Mouse (Mus musculus): ENCODE results near the gene Bmp2k. TPM values are rescaled to one million over a fixed set of nuclear protein-coding genes. Genes with fewer than 3 reads are reported as not detected.
"Not testable (repeated sequence)": the region's sequence is repeated elsewhere in the genome, so short reads cannot be mapped to it uniquely, and the experiment has no call there.

Bmp2k gene
- polyA plus RNA-seq, 1 experiment from 2014 or later: 15.2 TPM

DNA sequence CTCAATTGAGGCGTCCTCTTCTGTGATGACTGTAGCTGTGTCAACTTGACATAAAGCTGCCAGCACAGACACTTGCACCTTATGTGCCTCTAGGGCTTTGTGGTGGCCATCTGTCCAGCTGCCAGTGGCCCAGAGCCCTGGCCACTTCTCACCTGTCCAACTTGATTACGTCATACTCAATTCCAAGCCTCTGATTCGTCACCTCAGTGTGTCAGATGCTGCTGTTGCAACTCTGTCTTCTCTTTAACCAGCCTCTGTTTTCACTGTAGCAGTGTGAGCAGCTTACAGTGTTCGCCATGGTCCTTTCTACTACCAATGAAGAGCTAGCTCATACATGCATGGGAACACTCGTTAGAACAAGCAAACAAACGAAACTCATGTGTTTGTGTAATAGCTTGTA is 28.2 kb downstream of the Bmp2k start:
- Histone ChIP-seq H3K9me3 (ENCODE audit: low read length) (no peaks in the 10 kb centered on the region), H3K4me1 (ENCODE audit: insufficient read depth) (peaks cover 16% of the 10 kb centered on the region)
- 81% methylated on average over 6 of the region's 6 CpGs for WGBS (ENCODE audit: insufficient replicate concordance)

DNA sequence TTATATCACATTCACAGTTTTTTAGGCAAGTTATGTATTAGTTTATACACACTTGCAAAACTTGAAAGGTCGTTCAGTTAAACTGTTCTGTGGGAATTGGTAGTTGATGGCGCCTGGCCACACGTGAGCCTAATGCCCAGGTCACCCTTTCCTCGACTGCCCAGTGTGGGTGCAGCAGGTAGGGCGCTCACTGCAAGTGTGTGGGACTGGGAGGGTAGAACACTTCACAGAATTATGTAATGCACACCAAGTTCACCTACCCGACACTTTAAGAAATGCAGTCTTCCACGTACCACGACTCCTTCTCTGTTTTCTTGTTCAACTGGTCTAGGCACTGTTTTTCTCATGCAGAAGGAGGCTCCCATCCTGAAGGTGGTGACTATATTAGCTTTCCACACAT is 30.5 kb downstream of the Bmp2k start:
- H3K36me3 ChIP-seq (replicated peaks; ENCODE audit: insufficient read depth, low read length): peaks cover 49% of the 10 kb centered on the region
- H3K9me3 ChIP-seq (ENCODE audit: low read length): no peaks in the 10 kb centered on the region
- no peaks in the 10 kb centered on the region for H3K27me3 ChIP-seq (ENCODE audit: insufficient read depth, low read length)
- ATAC-seq: no peak
- H3K4me3 ChIP-seq (ENCODE audit: low read depth, low read length): no peak overlapping the region
- no peak overlapping the region for H3K9ac ChIP-seq (replicated peaks)
- WGBS (ENCODE audit: insufficient replicate concordance): 91% methylated on average over 8 of the region's 8 CpGs
- peaks cover 8% of the 10 kb centered on the region for H3K4me1 ChIP-seq (ENCODE audit: insufficient read depth)
- no peak for DNase-seq
- H3K4me2 ChIP-seq (ENCODE audit: low read depth, low read length): no peak overlapping the region
- no peak overlapping the region for H3K27ac ChIP-seq (ENCODE audit: low read depth)
- TF ChIP-seq EP300 (IDR thresholded peaks at IDR 0.05; ENCODE audit: low read depth) (no peak), CTCF (IDR thresholded peaks at IDR 0.05; ENCODE audit: low read depth) (no peak)

More for the DNA sequence above, 28.2 kb downstream of the Bmp2k start:
- Histone ChIP-seq H3K9ac (replicated peaks) (no peak overlapping the region), H3K4me2 (ENCODE audit: low read depth, low read length) (no peak overlapping the region), H3K27me3 (ENCODE audit: insufficient read depth, low read length) (no peaks in the 10 kb centered on the region), H3K36me3 (replicated peaks; ENCODE audit: insufficient read depth, low read length) (peaks cover 29% of the 10 kb centered on the region), H3K27ac (ENCODE audit: low read depth) (no peak overlapping the region), H3K4me3 (ENCODE audit: low read depth, low read length) (no peak overlapping the region)
- no peak for TF ChIP-seq CTCF (IDR thresholded peaks at IDR 0.05; ENCODE audit: low read depth)
- no peak for TF ChIP-seq EP300 (IDR thresholded peaks at IDR 0.05; ENCODE audit: low read depth)
- ATAC-seq (peak; percentile 65), DNase-seq (no peak)

DNA sequence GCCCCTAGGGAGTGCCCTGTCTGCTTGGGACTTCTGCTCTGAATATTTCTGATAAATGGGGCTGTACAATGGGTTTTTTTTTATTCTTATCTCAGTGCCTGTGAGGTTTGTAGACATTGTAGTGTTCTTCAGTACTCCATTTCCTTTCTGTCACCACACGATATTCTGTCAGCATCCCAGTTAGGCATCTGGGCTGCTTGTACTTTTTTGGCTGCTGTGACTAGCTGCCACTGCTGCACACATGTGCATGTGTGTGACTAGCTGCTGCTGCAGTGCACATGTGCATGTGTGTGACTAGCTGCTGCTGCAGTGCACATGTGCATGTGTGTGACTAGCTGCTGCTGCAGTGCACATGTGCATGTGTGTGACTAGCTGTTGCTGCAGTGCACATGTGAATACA is 31.4 kb downstream of the Bmp2k start:
- not testable (repeated sequence) for DNase-seq; H3K4me1 ChIP-seq (ENCODE audit: insufficient read depth); H3K9ac ChIP-seq (replicated peaks); H3K4me2 ChIP-seq (ENCODE audit: low read depth, low read length); H3K4me3 ChIP-seq (ENCODE audit: low read depth, low read length); H3K27ac ChIP-seq (ENCODE audit: low read depth); H3K9me3 ChIP-seq (ENCODE audit: low read length); H3K27me3 ChIP-seq (ENCODE audit: insufficient read depth, low read length); ATAC-seq
- 44% methylated on average over 1 of the region's 1 CpGs for WGBS (ENCODE audit: insufficient replicate concordance)
- peaks cover 53% of the 10 kb centered on the region for H3K36me3 ChIP-seq (replicated peaks; ENCODE audit: insufficient read depth, low read length)

DNA sequence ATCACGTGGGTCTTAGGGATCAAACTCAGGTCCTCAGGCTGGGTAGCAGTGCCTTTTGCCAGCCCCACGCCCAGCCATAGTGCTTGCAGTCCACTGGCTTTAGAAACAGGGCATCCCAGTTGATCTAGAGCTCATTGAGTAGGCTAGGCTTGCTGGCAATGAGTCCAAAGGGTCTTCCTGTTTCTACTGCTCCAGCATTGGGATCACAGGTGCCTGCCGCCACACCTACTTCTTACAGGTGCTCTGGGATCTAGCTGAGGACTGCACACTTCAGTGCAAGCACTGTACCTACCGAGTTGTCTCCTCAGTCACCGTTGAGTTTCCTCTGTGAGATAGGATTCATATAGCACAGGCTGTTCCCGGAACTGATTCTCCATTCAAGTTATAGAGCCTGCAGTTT is 34.3 kb downstream of the Bmp2k start:
- DNase-seq (no peak), ATAC-seq (no peak)
- H3K9ac ChIP-seq (replicated peaks): no peak overlapping the region
- H3K4me3 ChIP-seq (ENCODE audit: low read depth, low read length): no peak overlapping the region
- H3K4me2 ChIP-seq (ENCODE audit: low read depth, low read length): no peak overlapping the region
- H3K36me3 ChIP-seq (replicated peaks; ENCODE audit: insufficient read depth, low read length): peaks cover 75% of the 10 kb centered on the region
- H3K27ac ChIP-seq (ENCODE audit: low read depth): no peak overlapping the region
- no peaks in the 10 kb centered on the region for H3K27me3 ChIP-seq (ENCODE audit: insufficient read depth, low read length)
- no peaks in the 10 kb centered on the region for H3K9me3 ChIP-seq (ENCODE audit: low read length)
- TF ChIP-seq EP300 (IDR thresholded peaks at IDR 0.05; ENCODE audit: low read depth) (no peak), CTCF (IDR thresholded peaks at IDR 0.05; ENCODE audit: low read depth) (no peak)
- WGBS (ENCODE audit: insufficient replicate concordance): 92% methylated on average over 6 of the region's 6 CpGs
- no peaks in the 10 kb centered on the region for H3K4me1 ChIP-seq (ENCODE audit: insufficient read depth)

DNA sequence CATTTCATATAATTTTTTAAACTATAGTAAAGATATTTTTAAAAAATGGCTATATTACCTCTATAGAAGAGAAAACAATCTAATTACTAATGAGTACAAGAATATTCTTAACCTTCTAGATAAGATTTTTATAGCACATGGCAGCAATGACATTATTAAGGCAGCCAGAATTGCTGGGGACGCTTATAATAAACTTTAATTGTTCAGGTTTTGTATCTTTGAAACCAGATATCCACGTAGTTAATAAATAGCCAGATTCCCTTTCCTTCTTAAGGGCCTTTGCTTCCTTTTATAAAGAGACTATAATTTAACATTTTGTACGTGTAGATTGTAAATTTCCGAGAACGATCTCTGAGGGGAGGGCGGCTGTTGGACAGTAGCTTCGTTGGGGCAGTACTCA is 47.8 kb downstream of the Bmp2k start:
- H3K9me3 ChIP-seq (ENCODE audit: low read length): no peaks in the 10 kb centered on the region
- no peaks in the 10 kb centered on the region for H3K27me3 ChIP-seq (ENCODE audit: insufficient read depth, low read length)
- WGBS (ENCODE audit: insufficient replicate concordance): 95% methylated on average over 7 of the region's 7 CpGs
- TF ChIP-seq EP300 (IDR thresholded peaks at IDR 0.05; ENCODE audit: low read depth): no peak
- TF ChIP-seq CTCF (IDR thresholded peaks at IDR 0.05; ENCODE audit: low read depth): no peak
- no peak overlapping the region for H3K27ac ChIP-seq (ENCODE audit: low read depth)
- H3K4me1 ChIP-seq (ENCODE audit: insufficient read depth): no peaks in the 10 kb centered on the region
- H3K36me3 ChIP-seq (replicated peaks; ENCODE audit: insufficient read depth, low read length): peaks cover 73% of the 10 kb centered on the region
- H3K9ac ChIP-seq (replicated peaks): no peak overlapping the region
- DNase-seq (no peak), ATAC-seq (no peak)
- no peak overlapping the region for H3K4me2 ChIP-seq (ENCODE audit: low read depth, low read length)
- no peak overlapping the region for H3K4me3 ChIP-seq (ENCODE audit: low read depth, low read length)

DNA sequence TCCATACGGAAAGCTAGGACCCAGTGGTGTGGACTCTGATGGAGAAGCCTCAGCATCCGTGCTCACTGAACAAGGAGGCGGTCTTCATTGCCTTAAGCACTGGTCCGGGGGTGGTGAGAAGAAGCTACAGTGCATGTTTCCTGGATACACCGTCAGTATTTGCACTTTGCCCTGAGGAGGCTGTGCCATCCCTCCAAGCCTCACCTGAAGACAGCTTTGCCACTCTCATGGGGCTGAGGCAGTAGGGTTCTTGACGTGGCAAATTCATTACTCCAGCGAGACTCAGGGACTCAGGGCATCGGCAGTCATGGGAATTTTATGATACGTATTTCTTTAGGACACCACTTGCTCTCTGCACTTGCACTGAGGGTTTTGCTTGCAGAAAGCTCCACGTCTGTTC is 49.2 kb downstream of the Bmp2k start:
- Histone ChIP-seq H3K9ac (replicated peaks) (no peak overlapping the region), H3K36me3 (replicated peaks; ENCODE audit: insufficient read depth, low read length) (peaks cover 70% of the 10 kb centered on the region), H3K27ac (ENCODE audit: low read depth) (no peak overlapping the region), H3K27me3 (ENCODE audit: insufficient read depth, low read length) (no peaks in the 10 kb centered on the region), H3K4me3 (ENCODE audit: low read depth, low read length) (no peak overlapping the region), H3K4me1 (ENCODE audit: insufficient read depth) (no peaks in the 10 kb centered on the region), H3K9me3 (ENCODE audit: low read length) (no peaks in the 10 kb centered on the region), H3K4me2 (ENCODE audit: low read depth, low read length) (no peak overlapping the region)
- DNase-seq (no peak), ATAC-seq (no peak)
- TF ChIP-seq EP300 (IDR thresholded peaks at IDR 0.05; ENCODE audit: low read depth) (no peak), CTCF (IDR thresholded peaks at IDR 0.05; ENCODE audit: low read depth) (no peak)
- 87% methylated on average over 10 of the region's 10 CpGs for WGBS (ENCODE audit: insufficient replicate concordance)

DNA sequence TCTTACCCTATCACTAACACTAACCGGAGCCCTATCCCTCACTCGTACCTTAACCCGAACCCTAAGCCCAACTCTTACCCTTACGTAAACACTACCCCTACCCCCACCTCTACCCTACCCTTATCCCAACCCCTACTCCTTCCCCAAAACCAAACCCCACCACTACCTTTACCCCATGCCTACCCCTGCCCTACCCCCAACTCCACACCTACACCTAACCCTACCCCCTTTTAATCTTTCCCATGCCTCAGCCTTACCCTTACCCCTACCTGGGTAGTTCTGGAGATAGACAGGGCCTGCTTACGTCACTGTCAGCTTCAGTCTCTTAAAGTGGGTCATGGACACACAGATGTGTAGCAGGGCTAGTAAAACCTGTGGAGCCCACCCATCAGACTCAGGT is 51.4 kb downstream of the Bmp2k start:
- Histone ChIP-seq H3K36me3 (replicated peaks; ENCODE audit: insufficient read depth, low read length) (peaks cover 75% of the 10 kb centered on the region), H3K4me3 (ENCODE audit: low read depth, low read length) (no peak overlapping the region), H3K9ac (replicated peaks) (no peak overlapping the region), H3K4me1 (ENCODE audit: insufficient read depth) (no peaks in the 10 kb centered on the region), H3K27ac (ENCODE audit: low read depth) (no peak overlapping the region), H3K9me3 (ENCODE audit: low read length) (no peaks in the 10 kb centered on the region), H3K4me2 (ENCODE audit: low read depth, low read length) (no peak overlapping the region), H3K27me3 (ENCODE audit: insufficient read depth, low read length) (no peaks in the 10 kb centered on the region)
- no peak for DNase-seq
- 92% methylated on average over 5 of the region's 5 CpGs for WGBS (ENCODE audit: insufficient replicate concordance)
- ATAC-seq: no peak
- TF ChIP-seq CTCF (IDR thresholded peaks at IDR 0.05; ENCODE audit: low read depth) (no peak), EP300 (IDR thresholded peaks at IDR 0.05; ENCODE audit: low read depth) (no peak)
